Mouse (Mus musculus) right cerebral cortex, postnatal 10 days (tissue): Measurements from ENCODE around the gene Gm37240.
A peak's percentile ranks its signal among the peaks of the same experiment; 100 is the strongest.

ENCODE experiments used
- DNase-seq, 2 experiments: peaks; one replicate each; pipeline ENCODE4 v3.0.0; 2021; ENCODE audit warnings: low spot score in 2 of 2

The Gm37240 gene

DNA sequence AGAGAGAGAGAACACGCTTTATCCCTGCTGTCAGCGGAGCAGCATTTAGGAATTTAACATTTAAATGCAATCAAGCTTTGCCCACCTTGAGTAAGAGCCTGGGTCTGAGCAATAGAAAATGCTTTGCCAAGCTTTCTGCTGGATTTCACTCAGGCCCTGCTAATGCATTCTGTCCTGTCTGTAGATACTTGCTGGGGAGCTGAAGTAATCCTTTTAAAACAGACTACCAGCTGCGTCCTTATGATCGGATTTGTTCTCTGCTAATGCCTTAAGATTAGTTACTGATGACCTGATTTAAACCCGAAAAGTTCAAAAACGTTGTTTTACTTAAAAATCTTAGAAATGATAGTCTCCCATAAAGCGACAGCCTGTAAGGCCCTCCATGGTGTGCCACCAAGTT lies 206.2 kb downstream of the Gm37240 start:
- no peak for DNase-seq

DNA sequence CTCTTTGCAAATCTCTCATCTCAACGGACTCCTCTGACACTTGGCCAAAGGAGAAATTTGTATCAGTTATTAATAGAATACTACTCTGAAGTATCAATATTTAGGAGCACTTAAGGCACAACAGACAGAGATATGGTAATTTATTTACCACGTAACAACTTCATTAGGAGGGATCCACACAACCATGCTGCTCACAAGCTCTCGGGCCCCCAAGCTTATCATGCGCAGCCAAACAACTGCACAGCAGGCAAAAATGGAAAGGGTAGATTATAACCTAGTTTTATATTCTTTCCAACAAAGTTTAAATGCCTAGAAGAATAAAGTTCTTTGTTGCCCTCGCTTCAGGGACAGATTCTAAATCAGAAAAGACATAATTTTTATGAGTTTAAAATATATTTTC lies 207.4 kb downstream of the Gm37240 start:
- no peak for DNase-seq

DNA sequence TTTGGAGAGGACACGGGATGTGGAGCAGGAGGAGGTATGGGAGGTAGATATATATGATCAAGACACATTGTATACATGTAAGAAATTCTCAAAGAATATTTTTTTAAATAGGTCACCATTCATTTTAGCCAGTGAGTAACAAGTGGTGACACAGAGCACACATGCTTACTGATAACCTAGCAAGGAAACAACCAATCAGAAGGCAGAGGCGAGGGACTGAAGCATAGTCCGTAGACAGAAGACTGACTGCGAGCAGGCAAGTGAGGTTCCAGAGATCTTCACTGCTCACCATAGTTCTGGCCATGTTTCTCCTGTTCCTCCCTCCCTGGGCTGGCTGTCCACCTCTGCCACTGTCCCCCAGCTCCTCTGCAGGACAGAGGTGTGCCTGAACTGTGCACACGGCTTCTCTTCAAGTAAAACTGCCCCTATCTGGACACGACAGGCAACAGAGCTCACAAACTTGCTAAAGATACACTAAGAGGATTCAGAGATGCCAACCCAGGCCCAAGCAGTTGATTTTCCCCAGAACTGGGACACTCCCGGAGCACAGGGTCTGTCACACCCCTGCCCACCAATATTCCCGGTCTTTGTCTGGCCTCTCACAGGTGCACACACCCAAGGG lies 207.9 kb downstream of the Gm37240 start:
- DNase-seq = no peak

DNA sequence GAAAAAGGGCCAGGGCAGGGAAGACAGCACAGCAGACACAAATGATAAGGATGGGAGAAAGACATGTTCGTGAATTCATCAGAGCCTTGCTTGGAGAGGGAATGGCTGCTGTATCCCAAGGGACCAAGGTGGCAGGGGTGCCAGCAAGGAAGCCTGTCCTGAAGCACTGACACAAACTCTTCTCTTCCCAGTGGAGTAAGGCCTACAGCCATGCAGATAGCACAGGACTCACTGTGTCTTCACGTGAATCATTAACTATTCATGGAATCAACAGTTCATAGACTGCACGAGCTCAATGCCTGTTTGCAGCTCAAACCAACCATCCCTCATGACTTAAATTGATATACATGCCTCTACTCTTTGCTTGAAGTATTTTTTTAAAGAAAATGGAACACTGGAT lies 209.4 kb downstream of the Gm37240 start:
- no peak for DNase-seq

DNA sequence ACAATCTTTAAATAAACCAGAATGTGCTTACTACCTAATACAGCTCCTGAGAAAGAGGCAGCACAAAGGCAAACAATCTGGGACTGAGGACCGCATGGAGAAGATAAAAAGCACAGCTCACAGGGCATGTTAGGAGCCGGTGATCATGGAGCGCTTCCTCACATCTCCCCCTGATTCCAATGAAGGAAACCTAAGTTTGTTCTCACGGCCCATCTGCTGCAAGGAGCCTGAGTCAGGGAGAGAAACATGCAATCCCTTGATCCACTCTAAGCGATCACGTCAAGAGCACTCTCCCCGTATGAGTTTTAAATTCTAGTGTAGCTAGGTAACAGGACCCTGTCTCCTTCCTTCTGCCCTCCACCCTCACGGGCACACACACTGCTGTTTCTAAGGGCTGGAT lies 210.2 kb downstream of the Gm37240 start:
- no peak for DNase-seq

DNA sequence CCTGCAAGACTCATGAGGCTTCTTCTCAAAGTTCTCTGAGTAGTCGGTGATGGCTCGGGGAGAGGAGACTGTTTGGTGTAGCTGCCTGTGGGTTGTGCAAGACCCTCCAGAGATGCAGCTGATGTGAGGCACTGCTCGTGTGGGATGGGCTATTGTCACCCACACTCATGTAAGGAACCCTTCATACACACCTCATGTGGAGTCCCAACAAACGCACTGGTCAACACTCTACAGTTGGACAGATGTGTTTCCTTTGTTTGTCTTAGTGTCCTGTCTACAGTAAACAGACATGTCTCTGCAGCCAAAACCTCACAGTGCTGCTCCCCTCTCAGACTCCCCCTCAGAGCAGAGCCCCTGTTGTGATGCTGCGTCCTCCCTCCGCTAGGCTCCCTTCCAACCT lies 217.5 kb downstream of the Gm37240 start:
- no peak for DNase-seq

DNA sequence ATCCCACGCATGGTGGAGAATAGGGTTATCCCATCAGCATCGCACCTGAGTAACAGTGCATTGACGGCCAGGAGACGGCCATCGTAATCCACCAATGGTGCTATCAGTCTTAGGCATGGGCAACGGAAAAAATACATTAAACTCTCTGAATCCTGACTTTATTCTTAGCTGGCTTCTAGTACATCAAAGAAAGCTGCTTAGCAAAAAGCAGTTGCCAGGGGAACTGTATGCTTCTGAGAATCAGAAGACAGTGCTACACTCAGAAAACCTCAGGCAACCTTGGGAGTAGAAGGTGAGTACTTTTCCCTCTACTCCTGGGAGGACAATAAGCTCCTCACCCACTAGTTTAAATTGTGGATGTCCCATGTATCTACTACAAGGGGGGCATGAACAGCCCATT lies 219.6 kb downstream of the Gm37240 start:
- no peak for DNase-seq

DNA sequence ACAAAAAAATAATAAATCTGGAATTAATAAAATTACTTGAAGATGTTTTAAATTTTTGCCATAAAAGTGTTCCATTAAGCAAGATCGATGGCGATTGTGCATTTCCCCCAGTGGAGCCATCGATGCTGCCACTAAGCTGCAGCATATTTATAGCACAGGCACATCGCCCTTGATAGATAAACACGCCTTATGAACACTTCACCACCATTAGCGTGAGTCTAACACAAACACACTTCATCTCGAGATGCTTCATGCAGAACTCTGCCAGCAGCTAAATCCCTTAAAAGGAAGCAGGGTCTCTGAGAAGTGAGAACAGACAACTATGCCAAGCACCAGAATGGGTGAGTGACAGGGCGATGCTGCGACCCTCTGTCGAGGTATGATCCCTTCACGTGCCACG lies 220.6 kb downstream of the Gm37240 start:
- no peak for DNase-seq

DNA sequence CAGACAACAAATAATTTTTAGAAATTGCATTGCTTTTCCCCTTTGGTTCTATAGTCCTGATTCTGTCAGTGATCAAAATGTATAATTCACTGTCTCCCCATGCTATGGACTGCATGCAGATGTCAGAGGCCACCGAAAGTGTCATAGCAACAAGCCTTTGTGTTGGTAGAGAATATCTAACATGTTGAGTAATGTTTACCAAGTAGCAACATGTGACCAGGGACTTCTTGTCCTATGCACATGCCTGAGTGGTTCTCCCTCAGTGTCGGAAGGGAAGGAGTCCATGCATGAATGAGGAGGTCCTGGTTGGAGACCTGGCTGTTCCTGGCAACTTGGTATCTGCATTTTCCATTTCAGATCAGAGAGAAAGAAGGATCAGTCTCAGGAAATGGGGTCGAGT lies 221.2 kb downstream of the Gm37240 start:
- DNase-seq = no peak

DNA sequence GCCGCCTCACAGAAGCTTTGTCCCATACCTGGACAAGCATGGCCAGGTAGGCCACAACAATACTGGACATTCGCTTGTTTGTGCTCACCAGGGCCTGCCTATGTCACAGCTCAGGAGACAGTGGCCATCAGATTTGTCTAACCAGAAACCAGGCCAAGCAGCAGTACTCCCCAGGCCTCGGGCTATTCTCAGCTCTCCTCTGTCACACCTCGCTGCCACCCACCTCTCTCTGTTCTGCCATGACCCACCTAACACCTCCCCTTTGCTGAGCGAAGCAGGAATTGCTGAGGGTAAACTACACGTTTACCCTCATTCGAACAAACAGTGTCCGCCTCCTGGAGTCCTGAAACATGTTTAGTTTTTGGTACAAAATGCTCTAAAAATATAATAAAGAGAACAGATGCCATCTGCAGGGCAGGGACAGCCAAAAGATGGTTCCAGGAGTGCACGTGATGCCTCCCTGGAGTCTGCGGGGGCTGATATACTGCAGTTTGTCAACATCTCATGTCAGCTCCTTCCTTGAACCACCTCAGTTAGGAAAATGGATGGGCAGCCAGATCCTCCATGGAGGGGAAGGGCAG lies 222.6 kb downstream of the Gm37240 start:
- DNase-seq = peak; percentile 71 to 86

DNA sequence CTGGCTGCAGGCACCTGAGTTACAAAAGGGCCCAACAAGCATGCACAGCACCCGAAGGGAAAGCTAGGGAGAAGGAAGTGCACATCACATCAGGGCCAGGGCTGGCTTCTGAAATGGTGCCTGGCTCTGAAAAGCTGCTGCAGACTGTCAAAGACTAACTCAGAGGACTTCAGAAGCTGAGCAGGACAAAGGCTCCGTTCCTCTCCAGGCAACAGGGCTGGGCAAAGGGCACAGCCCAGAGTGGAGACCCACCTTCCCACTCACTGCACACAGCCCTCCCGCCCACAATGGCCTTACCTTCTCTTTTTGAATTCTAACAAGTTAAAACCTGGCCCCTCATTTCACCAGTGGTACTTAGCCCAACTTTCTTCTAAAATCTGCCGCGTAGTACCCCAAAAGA lies 223.5 kb downstream of the Gm37240 start:
- no peak for DNase-seq

DNA sequence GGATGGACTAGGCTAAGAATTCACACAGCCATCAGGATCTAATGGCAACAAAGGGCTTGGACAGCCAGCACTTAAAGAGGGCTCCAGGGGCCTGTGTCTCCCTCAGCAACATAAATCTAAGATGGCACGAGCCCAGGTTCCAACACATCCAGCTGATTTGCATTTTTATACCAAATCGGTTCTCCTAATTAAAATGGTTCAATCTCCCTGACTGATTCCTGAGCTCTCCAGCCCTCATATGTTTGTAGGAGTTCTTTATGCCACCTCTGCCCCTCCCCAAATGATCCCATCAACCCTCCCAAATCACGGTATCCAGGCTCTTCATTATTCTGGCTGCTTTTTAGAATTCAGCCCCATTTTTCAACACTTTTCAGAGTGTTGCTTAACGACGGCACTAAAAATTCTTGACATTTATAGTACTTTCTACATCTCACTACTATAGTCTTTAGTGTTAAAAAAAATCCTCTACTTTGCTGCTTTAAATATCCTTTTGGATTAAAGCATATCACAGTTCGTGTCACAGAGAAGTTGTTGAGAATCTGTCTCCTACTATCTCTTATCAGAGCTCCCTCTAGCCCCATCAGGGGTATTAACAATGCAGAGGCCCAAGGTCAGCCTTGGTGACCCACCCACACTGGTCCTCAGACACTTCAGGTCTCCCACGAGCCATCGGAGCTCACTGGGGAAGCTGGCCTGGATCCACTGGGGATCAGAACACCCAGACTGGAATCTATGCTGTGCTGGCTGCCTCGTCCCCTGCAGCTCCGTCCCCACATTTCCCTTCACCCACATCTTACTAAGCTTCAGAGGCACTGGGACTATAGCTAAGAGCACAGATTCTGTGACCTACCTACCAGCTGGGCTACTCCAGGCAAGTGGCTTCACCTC lies 225.1 kb downstream of the Gm37240 start:
- peak; percentile 60 to 69 for DNase-seq

DNA sequence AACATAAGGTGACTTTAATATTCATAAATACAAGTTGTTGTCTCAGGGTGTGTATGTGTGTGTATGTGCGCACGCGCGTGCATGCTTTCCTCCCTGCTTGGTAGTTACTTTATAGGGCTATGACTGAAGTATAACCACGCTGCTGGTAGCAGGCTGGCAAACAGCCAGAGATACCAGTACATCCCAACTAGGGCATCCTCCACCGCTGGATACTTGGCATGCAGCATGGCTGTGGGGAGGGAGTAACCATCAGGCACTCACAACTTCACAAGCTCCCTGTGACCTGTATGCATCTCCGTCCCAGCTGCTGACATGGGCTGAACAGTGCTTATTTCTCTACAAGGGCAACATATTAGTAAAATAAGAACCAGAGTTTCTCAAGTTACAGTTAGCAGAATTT lies 227.6 kb downstream of the Gm37240 start:
- DNase-seq = no peak

DNA sequence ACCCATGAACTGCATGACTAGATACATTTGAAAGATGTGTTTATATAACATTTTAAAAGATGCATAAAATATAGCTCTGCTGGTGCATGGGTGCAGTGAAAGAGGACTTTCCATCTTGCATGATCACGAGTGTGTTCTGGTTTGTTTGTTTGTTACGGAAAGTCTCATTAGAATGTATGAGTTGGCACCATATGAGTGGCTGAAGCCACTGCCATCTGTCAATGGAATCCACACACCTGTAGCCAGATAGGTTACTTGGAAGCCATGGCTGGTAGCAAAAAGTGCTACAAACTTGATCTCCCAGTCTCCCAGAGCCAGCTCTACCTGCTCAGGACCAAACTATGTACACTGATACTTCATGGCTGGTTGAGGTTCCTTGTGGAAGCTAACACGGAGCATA lies 231.8 kb downstream of the Gm37240 start:
- no peak for DNase-seq

DNA sequence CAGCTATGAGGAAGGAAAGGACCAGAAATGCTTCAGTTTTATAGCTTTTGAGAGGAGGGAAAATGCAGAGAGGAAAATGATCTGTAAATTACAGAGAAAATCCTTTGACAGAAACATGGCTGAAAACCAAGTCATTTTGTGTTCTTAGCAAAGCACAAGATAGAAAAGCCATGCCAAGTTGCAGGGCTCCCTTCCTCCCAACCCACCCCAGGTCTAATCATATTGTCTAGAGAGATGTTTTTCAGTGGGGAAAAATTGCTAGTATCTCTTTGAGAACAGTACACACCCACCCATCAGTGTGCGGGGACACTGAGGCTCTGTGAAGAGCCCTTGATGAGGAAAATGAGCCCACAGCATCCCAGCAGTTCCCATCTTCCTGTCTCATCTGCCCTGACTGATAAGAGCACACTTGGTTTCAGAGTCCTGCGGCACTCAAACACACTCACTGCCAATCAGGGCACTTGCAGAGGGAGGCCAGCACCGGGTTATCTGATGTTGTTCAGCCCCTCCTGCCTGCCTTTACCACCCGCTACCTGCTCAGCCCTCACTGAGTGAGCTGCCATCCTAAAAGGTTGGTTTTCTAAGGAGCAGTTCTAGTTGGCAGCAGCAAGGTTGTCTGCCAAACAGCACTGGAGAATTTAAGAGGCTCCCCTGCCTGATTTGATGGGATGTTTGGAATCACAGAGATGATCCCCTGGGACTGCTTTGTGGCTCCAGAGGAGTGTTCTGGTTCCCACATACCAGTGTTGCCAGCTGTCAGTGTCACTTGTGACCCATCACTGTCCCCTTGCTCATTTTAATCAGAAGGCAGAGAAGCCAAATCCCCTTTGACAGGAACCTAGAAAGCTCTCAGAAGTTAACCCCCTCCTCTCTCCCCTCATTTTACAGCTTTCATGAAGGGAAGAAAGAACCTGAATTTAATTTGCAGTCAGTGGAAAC lies 234.3 kb downstream of the Gm37240 start:
- no peak for DNase-seq

DNA sequence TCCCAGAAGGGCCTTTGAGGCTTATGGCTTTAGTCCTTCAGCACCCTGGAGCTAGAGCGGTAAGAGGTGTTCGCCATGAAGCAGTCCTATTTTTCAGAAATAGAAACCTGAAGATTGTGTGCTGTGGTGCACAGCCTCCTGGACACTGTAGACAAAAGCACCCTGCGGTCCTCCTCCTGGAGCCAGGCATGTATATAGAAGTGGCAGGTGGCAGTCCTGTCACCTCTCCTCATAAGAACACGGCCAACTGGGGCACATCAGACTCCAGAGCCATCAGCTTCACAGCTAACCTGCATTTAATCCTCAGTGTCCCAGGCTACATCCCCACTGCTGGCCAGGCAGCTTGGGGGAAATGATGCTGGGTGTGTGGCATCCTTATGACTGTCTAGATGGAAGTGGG lies 238.1 kb downstream of the Gm37240 start:
- no peak for DNase-seq

DNA sequence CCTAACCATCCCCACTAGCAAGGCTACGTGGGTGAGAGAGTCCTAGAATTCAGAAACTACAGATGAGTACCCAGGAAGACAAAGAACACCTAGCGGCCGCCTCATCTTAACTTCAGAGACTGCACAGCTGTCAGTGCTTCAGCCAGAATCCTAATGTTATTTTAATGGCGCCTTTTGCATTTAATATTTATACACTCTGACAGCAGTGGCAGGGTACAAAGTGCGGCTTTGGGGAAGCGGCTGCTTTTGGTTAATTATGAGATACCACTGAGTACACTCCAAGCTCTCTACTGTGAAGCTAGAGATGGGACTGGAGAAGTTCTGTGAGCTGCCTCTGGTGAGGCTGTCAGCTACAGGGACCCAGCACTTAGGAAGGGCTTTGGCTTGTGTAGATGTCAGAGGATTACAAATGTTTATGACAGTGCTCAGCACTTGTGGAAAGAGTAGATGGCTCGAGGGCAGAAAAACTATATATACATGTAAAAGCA lies 241.8 kb downstream of the Gm37240 start:
- no peak for DNase-seq

DNA sequence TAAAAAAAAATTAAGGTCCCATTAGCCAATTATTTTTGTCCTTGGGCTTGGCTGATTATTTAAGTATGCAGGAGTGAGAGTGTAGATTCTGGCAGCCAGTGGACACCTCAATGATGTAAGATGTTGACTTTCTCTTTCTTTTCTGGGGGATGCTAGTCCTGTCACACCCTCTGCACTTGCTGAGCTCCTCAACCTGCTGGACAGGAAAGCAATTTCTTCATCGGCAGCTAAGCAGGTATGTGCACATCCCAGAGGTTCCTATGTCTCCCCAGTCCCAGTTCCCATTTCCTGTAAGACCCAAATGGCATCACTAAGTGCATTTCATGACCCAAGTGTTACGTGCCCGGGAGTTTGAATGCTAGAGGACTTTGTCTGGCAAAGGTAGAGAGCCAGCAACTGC lies 242.5 kb downstream of the Gm37240 start:
- DNase-seq = no peak

DNA sequence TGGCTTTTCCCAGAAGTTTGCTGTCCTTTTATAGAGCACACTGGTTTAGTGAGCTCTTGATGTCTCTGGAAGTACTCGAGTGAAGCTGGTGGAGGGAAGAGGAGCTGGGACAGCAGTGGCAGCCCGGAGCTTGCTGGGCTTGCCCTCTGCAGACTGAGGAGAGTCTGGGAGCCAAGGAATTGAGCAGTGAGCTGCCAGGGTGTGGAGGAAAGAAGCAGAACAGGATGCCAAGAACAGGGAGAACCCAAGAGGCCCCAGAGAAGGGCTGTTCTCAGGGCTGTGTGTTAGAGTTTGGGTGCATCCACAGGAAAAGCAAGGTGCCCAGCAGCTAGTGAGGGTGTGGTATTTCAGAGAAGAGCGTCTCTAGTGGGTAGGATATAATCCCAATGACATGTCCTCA lies 245.6 kb downstream of the Gm37240 start:
- DNase-seq = no peak

DNA sequence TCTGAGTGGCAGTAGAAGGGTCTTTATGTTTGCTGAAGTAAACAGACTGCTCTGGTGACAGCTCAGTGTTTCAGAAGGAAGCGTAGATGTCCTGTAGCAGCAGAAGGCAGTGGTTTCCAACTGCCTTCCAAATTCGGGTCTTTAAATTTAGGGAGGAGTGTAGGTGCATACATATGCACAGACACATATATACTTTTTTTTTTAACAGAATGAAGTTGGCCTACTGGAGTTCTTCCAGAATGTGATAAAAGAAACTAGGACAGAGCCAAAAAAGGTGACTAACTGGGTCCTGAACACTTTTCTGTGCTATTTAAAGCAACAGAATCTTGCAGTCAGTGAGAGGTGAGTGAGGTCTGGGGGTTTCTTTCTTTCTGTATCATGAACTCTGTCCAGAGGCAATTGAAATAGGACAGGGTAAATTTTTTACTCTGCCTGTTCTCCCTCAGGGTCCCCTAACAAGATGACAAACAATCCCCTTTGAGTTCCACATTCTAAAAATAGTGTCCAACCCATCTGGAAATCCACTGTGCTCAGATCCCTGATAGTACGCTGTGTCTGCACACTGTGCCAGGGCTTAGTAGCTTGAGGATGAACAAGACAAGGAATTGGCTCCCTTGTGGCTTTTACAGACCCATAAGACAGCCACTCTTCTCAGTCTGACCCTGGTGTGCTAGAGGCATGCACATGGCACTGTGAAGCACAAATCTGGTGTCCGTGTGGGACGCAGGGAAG lies 250.4 kb downstream of the Gm37240 start:
- no peak for DNase-seq

DNA sequence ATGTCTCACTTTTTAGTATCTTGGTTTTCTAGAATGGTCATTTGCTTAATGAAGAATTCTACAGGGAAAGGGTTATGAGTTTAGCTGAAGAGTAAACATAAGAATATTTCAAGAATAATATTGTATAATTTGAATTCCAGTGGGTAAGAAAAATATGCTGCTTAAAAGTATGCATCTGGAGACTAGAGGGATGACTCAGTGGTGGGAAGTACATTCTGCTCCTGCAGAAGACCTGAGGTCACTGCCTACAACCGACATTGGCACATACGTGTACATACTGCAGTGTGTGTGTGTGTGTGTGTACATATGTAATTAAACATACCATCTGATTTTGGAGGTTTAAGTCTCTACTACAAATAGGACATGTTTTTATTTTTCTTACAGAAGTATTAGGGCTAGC lies 251.7 kb downstream of the Gm37240 start:
- DNase-seq = no peak
